Mouse (Mus musculus) stomach, embryonic 16.5 days (tissue): ENCODE data around the gene Map7d3. TPM values are rescaled to one million over a fixed set of nuclear protein-coding genes. Genes with fewer than 3 reads are reported as not detected.

ENCODE experiments used
- ATAC-seq: fragments of 200-750 bp; cut with Nextera tagmentation; 2 replicates; pipeline ENCODE4 v1.8.0; 2017; ENCODE audit warnings: moderate number of reproducible peaks, moderate TSS enrichment; ENCODE audit not compliant: insufficient read depth, low FRiP score
- H3K27ac ChIP-seq: fragments of 300-500 bp; sonication (generic); 2 replicates; pipeline ENCODE4 v1.5.1; 2014; ENCODE audit warnings: low read length
- H3K27me3 ChIP-seq: fragments of 300-500 bp; sonication (generic); 2 replicates; pipeline ENCODE4 v1.6.1; 2014; ENCODE audit warnings: low read length, control low read depth, mixed read lengths; ENCODE audit not compliant: control insufficient read depth, insufficient read depth
- H3K36me3 ChIP-seq: fragments of 300-500 bp; sonication (generic); 2 replicates; pipeline ENCODE4 v1.6.1; 2014; ENCODE audit warnings: low read length; ENCODE audit not compliant: control insufficient read depth, insufficient read depth
- H3K4me1 ChIP-seq: fragments of 300-500 bp; sonication (generic); 2 replicates; pipeline ENCODE4 v1.6.1; 2014; ENCODE audit warnings: low read length, control low read depth, mixed read lengths; ENCODE audit not compliant: control insufficient read depth, insufficient read depth
- H3K4me2 ChIP-seq: fragments of 300-500 bp; sonication (generic); 2 replicates; pipeline ENCODE4 v1.6.1; 2014; ENCODE audit warnings: low read depth, low read length, mixed read lengths
- H3K4me3 ChIP-seq: fragments of 300-500 bp; sonication (generic); replicated peaks from 2 replicates; pipeline ENCODE4 v1.5.1; 2014; ENCODE audit warnings: mild to moderate bottlenecking, low read length
- H3K9ac ChIP-seq: fragments of 300-500 bp; sonication (generic); 2 replicates; pipeline ENCODE4 v1.6.1; 2014; ENCODE audit warnings: low read length
- H3K9me3 ChIP-seq: fragments of 300-500 bp; sonication (generic); replicated peaks from 2 replicates; pipeline ENCODE4 v1.6.1; 2016; ENCODE audit warnings: low read length, control low read depth; ENCODE audit not compliant: control insufficient read depth
- WGBS: fragments of 180-500 bp; shearing (Covaris S2); extraction: QIAGEN DNeasy Blood & Tissue Kit; methylation state at CpG from one replicate; pipeline ENCODE4 v1.1.7; 2014; 5-methylcytosine and 5-hydroxymethylcytosine counted together
- polyA plus RNA-seq: library from polyadenylated mRNA; unstranded; fragments of >200 nt; fragmentation: Nextera tagmentation; extraction: Ambion mirVana; gene quantifications from 2 replicates; pipeline ENCODE4 v1.2.1, GENCODE M21; 2015

Gene Map7d3
- polyA plus RNA-seq = 1.6 and 2.2 TPM in 2 replicates

GRCm38 (mm10) chrX:56821765-56822603 is at the start of gene Map7d3:
Map7d3 (minus strand) TSS chrX:56822326.
- Histone ChIP-seq H3K4me1 (no peaks in the 10 kb centered on the region), H3K4me2 (peak within 1 kb of the TSS; percentile 52), H3K9me3 (no peaks in the 10 kb centered on the region), H3K27me3 (no peaks in the 10 kb centered on the region), H3K4me3 (peak within 1 kb of the TSS; percentile 54), H3K9ac (peak within 1 kb of the TSS; percentile 46), H3K36me3 (no peaks in the 10 kb centered on the region), H3K27ac (no peak within 1 kb of the TSS)
- peak; percentile 58; the same call in 1 of the 2 replicates for ATAC-seq
- WGBS = 14% methylated on average over 33 of the region's 35 CpGs

DNA sequence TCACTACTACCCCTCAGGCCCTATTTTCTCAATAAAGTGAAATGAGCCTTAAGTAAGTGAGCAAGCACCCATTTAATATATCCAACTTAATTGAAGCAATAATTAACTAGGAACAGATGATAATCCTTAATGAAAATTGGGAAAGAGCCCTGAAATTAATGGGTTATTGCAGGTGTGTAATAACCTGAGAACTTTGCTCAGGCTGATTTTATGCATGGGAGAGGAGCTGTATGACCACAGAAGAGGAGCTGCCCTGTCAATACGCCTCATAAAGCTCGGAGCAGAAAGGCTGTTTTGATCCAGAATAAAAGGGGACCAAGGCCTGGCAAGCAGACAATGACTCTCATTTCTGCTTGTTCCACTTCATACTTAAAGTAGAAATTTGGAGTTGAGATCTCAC is 47.7 kb upstream of the Map7d3 start, which contains the start of gene Adgrg4:
Adgrg4 (plus strand) TSS at position 301 of the 400 bp plus-strand sequence.
- H3K36me3 ChIP-seq = no peaks in the 10 kb centered on the region
- no peak for ATAC-seq
- no peaks in the 10 kb centered on the region for H3K27me3 ChIP-seq
- no peaks in the 10 kb centered on the region for H3K9me3 ChIP-seq
- H3K4me3 ChIP-seq = no peak within 1 kb of the TSS
- no peak within 1 kb of the TSS for H3K9ac ChIP-seq
- H3K27ac ChIP-seq = no peak within 1 kb of the TSS
- H3K4me1 ChIP-seq = no peaks in the 10 kb centered on the region
- no peak within 1 kb of the TSS for H3K4me2 ChIP-seq
- 86% methylated on average over 2 of the region's 2 CpGs for WGBS

DNA sequence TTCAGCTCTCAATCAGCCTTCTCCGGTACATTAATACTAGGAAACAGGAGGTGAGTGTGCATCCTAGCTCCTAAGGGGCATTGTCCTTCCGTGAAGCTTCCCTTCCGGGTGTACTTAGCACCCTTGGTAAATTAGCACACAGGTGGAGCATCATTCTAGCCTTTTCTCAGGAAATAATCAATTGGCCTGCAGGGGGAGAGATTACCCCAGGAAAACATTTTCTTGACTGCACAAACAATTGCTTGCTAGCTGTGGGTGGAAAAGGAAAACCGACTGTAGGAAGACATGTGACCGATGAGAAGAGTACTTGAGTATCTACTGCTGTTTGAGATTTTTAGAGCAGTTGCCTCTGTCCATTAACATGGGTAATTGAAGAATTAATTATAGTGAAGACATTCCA is 19.1 kb upstream of the Map7d3 start:
- Histone ChIP-seq H3K27me3 (no peaks in the 10 kb centered on the region), H3K4me2 (no peak overlapping the region), H3K9ac (no peak overlapping the region), H3K4me3 (no peak overlapping the region), H3K27ac (no peak overlapping the region), H3K9me3 (no peaks in the 10 kb centered on the region), H3K4me1 (no peaks in the 10 kb centered on the region), H3K36me3 (no peaks in the 10 kb centered on the region)
- 63% methylated on average over 5 of the region's 5 CpGs for WGBS
- no peak for ATAC-seq

DNA sequence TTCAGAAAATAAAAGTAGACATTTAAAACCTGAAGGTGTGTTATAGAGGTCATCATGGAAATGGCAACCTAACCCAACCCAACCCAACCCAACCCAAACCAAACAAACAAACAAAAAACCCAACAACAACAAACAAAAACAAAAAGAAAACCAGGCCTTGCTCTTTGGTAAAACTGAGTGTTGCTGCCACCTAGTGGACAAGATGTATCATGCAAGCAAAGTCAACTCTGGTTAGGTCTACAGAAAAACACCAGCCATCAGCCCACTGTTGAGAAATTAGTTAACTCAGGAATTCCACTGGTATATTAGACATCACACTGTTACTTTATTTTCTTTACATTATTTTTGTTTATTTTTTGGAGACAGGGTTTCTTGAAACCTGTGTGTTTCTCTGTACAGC is 17.2 kb upstream of the Map7d3 start:
- H3K27ac ChIP-seq = no peak overlapping the region
- no peaks in the 10 kb centered on the region for H3K36me3 ChIP-seq
- H3K4me2 ChIP-seq = no peak overlapping the region
- no peaks in the 10 kb centered on the region for H3K27me3 ChIP-seq
- H3K4me3 ChIP-seq = no peak overlapping the region
- no peaks in the 10 kb centered on the region for H3K9me3 ChIP-seq
- H3K4me1 ChIP-seq = no peaks in the 10 kb centered on the region
- ATAC-seq = no peak
- H3K9ac ChIP-seq = no peak overlapping the region

- H3K4me3 ChIP-seq = no peak overlapping the region
- ATAC-seq = no peak
- H3K4me2 ChIP-seq = no peak overlapping the region
- no peaks in the 10 kb centered on the region for H3K27me3 ChIP-seq
- no peak overlapping the region for H3K27ac ChIP-seq
- 81% methylated on average over 6 of the region's 6 CpGs for WGBS
- H3K9me3 ChIP-seq = no peaks in the 10 kb centered on the region
- H3K4me1 ChIP-seq = no peaks in the 10 kb centered on the region
- no peak overlapping the region for H3K9ac ChIP-seq
- no peaks in the 10 kb centered on the region for H3K36me3 ChIP-seq
These were observed 13.7 kb upstream of the Map7d3 start for GRCm38 (mm10) chrX:56835842-56836241.

DNA sequence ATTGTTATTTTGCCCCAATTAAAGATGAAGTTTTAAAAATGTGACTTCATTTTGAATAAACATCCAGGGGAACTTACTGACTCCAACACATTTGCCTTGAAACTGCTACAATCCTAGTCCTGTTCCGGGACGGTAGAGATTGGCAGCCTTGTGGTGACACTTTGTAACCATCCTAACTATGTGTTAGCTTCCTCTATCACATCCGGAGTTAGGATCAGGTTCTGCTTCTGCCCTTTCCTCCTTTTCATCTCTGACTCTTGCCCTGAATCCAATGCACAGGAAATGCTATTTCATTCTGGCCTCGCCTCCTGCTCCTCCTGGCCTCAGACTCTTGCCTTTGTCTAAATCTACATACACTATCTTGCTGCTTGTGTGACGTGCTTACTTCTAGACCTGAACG is 5.4 kb upstream of the Map7d3 start:
- Histone ChIP-seq H3K9ac (no peak overlapping the region), H3K4me1 (no peaks in the 10 kb centered on the region), H3K9me3 (no peaks in the 10 kb centered on the region), H3K4me2 (no peak overlapping the region), H3K27me3 (no peaks in the 10 kb centered on the region), H3K4me3 (no peak overlapping the region), H3K36me3 (no peaks in the 10 kb centered on the region), H3K27ac (no peak overlapping the region)
- ATAC-seq = no peak
- WGBS = 66% methylated on average over 6 of the region's 6 CpGs

DNA sequence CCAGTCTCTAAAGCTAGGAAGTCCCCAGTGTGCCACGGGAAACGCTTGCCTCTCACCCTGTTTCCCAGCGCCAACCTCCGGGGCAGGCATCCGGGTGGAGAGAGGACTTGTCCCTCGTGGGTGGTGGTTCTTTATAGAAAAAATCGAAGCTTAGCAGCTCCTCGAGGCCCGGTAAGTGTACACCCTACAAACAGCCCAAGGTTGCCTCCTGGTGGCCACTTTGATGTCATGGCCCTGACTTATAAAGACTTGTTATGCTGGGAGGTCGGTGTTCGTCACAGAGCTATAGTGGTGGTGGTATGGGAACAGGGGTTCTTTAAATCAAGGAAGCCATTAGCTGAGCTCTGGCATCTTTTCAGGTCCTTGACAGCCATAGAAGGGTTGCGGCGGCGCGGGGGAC is 30.9 kb downstream of the Map7d3 start:
- Histone ChIP-seq H3K4me2 (no peak overlapping the region), H3K4me1 (no peaks in the 10 kb centered on the region; the same call in 1 of the 2 replicates), H3K27ac (no peak overlapping the region), H3K4me3 (no peak overlapping the region), H3K27me3 (no peaks in the 10 kb centered on the region), H3K9me3 (no peaks in the 10 kb centered on the region), H3K9ac (no peak overlapping the region), H3K36me3 (no peaks in the 10 kb centered on the region)
- peak; percentile 45 for ATAC-seq
- 44% methylated on average over 15 of the region's 15 CpGs for WGBS

DNA sequence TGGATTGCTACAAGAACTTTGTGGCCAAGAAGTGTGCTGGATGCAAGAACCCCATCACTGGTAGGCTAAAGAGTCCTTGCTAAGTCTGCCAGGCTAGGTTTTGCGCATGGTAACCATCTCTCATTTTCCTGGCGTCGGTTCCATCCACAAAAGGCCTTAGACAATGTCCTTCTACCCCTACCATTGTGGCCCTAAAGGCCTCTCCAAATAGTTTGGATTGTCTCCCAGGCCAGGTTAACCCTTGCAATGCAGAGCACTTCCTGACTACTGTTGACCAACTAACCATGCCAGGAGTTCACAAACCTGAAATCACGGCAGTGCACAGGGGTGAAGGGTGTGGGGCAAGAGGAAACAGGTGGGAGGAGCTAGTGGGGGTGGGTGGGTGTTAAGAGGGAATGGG is 31.5 kb downstream of the Map7d3 start:
- WGBS = 74% methylated on average over 4 of the region's 4 CpGs

DNA sequence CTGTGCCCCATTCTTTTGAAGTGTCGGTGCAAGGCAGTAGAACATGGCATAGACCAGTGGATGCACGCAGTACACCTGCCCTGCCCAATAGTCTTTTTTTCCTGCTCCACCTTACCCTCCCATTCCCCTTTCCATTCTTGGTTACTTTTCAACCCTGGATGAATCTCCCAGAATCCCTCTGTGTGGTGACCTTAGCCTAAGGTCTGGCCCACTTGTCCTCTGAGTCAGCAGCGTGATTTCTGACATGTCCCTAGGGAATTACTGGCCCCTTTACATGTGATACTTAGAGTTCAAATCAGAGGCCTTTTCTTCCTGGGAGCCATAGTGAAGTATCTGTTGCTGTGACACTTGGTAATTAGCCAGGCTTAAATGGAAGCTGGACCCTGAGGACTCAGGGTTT is 34.6 kb downstream of the Map7d3 start:
- H3K9ac ChIP-seq = no peak overlapping the region
- no peak overlapping the region for H3K4me3 ChIP-seq
- no peak overlapping the region for H3K4me2 ChIP-seq
- H3K9me3 ChIP-seq = no peaks in the 10 kb centered on the region
- 78% methylated on average over 3 of the region's 3 CpGs for WGBS
- H3K4me1 ChIP-seq = no peaks in the 10 kb centered on the region; the same call in 1 of the 2 replicates
- no peaks in the 10 kb centered on the region for H3K27me3 ChIP-seq
- no peaks in the 10 kb centered on the region for H3K36me3 ChIP-seq
- no peak overlapping the region for H3K27ac ChIP-seq
- no peak for ATAC-seq

More for the DNA sequence above, 31.5 kb downstream of the Map7d3 start:
- Histone ChIP-seq H3K9ac (no peak overlapping the region), H3K27ac (no peak overlapping the region), H3K4me3 (no peak overlapping the region), H3K4me1 (no peaks in the 10 kb centered on the region; the same call in 1 of the 2 replicates), H3K36me3 (no peaks in the 10 kb centered on the region), H3K9me3 (no peaks in the 10 kb centered on the region), H3K4me2 (no peak overlapping the region), H3K27me3 (no peaks in the 10 kb centered on the region)
- no peak for ATAC-seq
